Mouse (Mus musculus) heart, adult 8-10 months (tissue): ENCODE results near the gene Fadd. TPM values are rescaled to one million over a fixed set of nuclear protein-coding genes. Genes with fewer than 3 reads are reported as not detected.

ENCODE experiments used
- DNase-seq: peaks from one replicate; pipeline ENCODE4 v3.0.0; 2022; ENCODE audit warnings: low spot score
- total RNA-seq, 4 experiments: library from RNA; stranded (reverse); gene quantifications; 2 replicates each; pipeline ENCODE4 v1.2.4; 2022

Gene Fadd
- total RNA-seq, 4 experiments from 2014 or later, result 8.4 to 10.0 (median 9.4) TPM

GRCm38 (mm10) chr7:144577876-144578275 is 4.4 kb downstream of the Fadd start:
- peak; percentile 75 for DNase-seq

- DNase-seq, result no peak
Observed at GRCm38 (mm10) chr7:144572234-144572633, 10.0 kb downstream of the Fadd start.

GRCm38 (mm10) chr7:144571598-144571997 is 10.7 kb downstream of the Fadd start:
- DNase-seq, result no peak

- peak; percentile 71 for DNase-seq
Observed at GRCm38 (mm10) chr7:144569428-144569827, 12.8 kb downstream of the Fadd start.

GRCm38 (mm10) chr7:144568091-144568490 is 14.2 kb downstream of the Fadd start:
- no peak for DNase-seq

- no peak for DNase-seq
Observed at GRCm38 (mm10) chr7:144566921-144567682, 15.2 kb downstream of the Fadd start.

- no peak for DNase-seq
Observed at GRCm38 (mm10) chr7:144563456-144564155, 18.7 kb downstream of the Fadd start.

- no peak for DNase-seq
Observed at GRCm38 (mm10) chr7:144562016-144562415, 20.2 kb downstream of the Fadd start.

GRCm38 (mm10) chr7:144560594-144560993 is 21.7 kb downstream of the Fadd start:
- DNase-seq, result no peak

GRCm38 (mm10) chr7:144558552-144558951 is 23.7 kb downstream of the Fadd start:
- DNase-seq, result no peak

- DNase-seq, result no peak
Observed at GRCm38 (mm10) chr7:144554123-144554472, 28.2 kb downstream of the Fadd start.

GRCm38 (mm10) chr7:144553237-144554122 is 28.8 kb downstream of the Fadd start, which contains the start of gene Ppfia1:
Gene Ppfia1, minus strand, starts transcription at chr7:144553729.
- DNase-seq, result peak; percentile 95

- DNase-seq, result no peak
Observed at GRCm38 (mm10) chr7:144552274-144552673, 30.0 kb downstream of the Fadd start.

GRCm38 (mm10) chr7:144550811-144551210 is 31.5 kb downstream of the Fadd start:
- no peak for DNase-seq

GRCm38 (mm10) chr7:144549904-144550566 is 32.2 kb downstream of the Fadd start:
- DNase-seq, result no peak

- DNase-seq, result peak; percentile 58
Observed at GRCm38 (mm10) chr7:144545231-144545630, 37.0 kb downstream of the Fadd start.

- DNase-seq, result no peak
Observed at GRCm38 (mm10) chr7:144541351-144541750, 40.9 kb downstream of the Fadd start.

GRCm38 (mm10) chr7:144539146-144539545 is 43.1 kb downstream of the Fadd start:
- DNase-seq, result no peak

GRCm38 (mm10) chr7:144538030-144538644 is 44.1 kb downstream of the Fadd start:
- no peak for DNase-seq

GRCm38 (mm10) chr7:144536367-144536766 is 45.9 kb downstream of the Fadd start:
- DNase-seq, result no peak

GRCm38 (mm10) chr7:144534773-144535172 is 47.5 kb downstream of the Fadd start:
- DNase-seq, result no peak
